Mouse (Mus musculus): ENCODE data around the gene Pde5a. TPM values are rescaled to one million over a fixed set of nuclear protein-coding genes. Genes with fewer than 3 reads are reported as not detected.

Pde5a gene
- total RNA-seq, 4 experiments from 2014 or later: 0.90 to 1.4 (median 1.1) TPM

Other genes with a start within 250 kb of the Pde5a start
- 1 to 10 TPM; 2.0 to 3.7 (median 2.5) TPM for gene Fnbp1l, start 109.2 kb upstream of the Pde5a start, total RNA-seq (2022)
- gene Fabp2, start 166.1 kb downstream of the Pde5a start, total RNA-seq (2022): not detected
- gene Gm10959, start 190.4 kb downstream of the Pde5a start, total RNA-seq (2022): not detected
- gene 1810037I17Rik, start 195.3 kb downstream of the Pde5a start, total RNA-seq (2022): 10 to 100 TPM; 21.3 to 24.1 (median 23.1) TPM

All from gastrocnemius, adult 8-10 months (tissue).